Mouse (Mus musculus) lung, embryonic 14.5 days (tissue): ENCODE data around the gene Olfr550. TPM values are rescaled to one million over a fixed set of nuclear protein-coding genes. Genes with fewer than 3 reads are reported as not detected.

Source experiments
- ATAC-seq: fragments of 200-750 bp; cut with Nextera tagmentation; 2 replicates; pipeline ENCODE4 v1.8.0; 2017; ENCODE audit warnings: mild to moderate bottlenecking, moderate TSS enrichment, moderate library complexity; ENCODE audit not compliant: insufficient read depth
- DNase-seq: peaks from one replicate; pipeline ENCODE4 v3.0.0-alpha.2; 2015
- H3K27ac ChIP-seq: fragments of 300-500 bp; sonication (generic); 2 replicates; pipeline ENCODE4 v1.5.1; 2014; ENCODE audit warnings: low read depth, mild to moderate bottlenecking, moderate library complexity
- H3K27me3 ChIP-seq: fragments of 300-500 bp; sonication (generic); 2 replicates; pipeline ENCODE4 v1.6.1; 2014; ENCODE audit warnings: low read length, control low read depth; ENCODE audit not compliant: insufficient read depth
- H3K36me3 ChIP-seq: fragments of 300-500 bp; sonication (generic); 2 replicates; pipeline ENCODE4 v1.6.1; 2014; ENCODE audit warnings: control low read depth; ENCODE audit not compliant: insufficient read depth
- H3K4me1 ChIP-seq: fragments of 300-500 bp; sonication (generic); 2 replicates; pipeline ENCODE4 v1.6.1; 2014; ENCODE audit warnings: antibody characterized with exemption, control low read depth; ENCODE audit not compliant: insufficient read depth
- H3K4me2 ChIP-seq: fragments of 300-500 bp; sonication (generic); 2 replicates; pipeline ENCODE4 v1.6.1; 2014; ENCODE audit warnings: mild to moderate bottlenecking
- H3K4me3 ChIP-seq: fragments of 300-500 bp; sonication (generic); 2 replicates; pipeline ENCODE4 v1.5.1; 2014; ENCODE audit warnings: low read depth, low read length
- H3K9ac ChIP-seq: fragments of 300-500 bp; sonication (generic); 2 replicates; pipeline ENCODE4 v1.6.1; 2014
- H3K9me3 ChIP-seq: fragments of 300-500 bp; sonication (generic); 2 replicates; pipeline ENCODE4 v1.6.1; 2016; ENCODE audit warnings: low read depth, low read length, control low read depth
- CTCF ChIP-seq: IDR thresholded peaks from 2 replicates; pipeline ENCODE4 v1.5.1; 2016; ENCODE audit warnings: antibody characterized with exemption, low read depth
- whole genome bisulfite sequencing: fragments of 180-500 bp; shearing (Covaris S2); extraction: QIAGEN DNeasy Blood & Tissue Kit; methylation state at CpG from one replicate; pipeline ENCODE4 v1.1.7; 2014; 5-methylcytosine and 5-hydroxymethylcytosine counted together
- polyA plus RNA-seq: library from polyadenylated mRNA; unstranded; fragments of >200 nt; fragmentation: Nextera tagmentation; extraction: Ambion mirVana; gene quantifications from 2 replicates; pipeline ENCODE4 v1.2.1, GENCODE M21; 2014

The Olfr550 gene
- not detected in 2 replicates for polyA plus RNA-seq

DNA sequence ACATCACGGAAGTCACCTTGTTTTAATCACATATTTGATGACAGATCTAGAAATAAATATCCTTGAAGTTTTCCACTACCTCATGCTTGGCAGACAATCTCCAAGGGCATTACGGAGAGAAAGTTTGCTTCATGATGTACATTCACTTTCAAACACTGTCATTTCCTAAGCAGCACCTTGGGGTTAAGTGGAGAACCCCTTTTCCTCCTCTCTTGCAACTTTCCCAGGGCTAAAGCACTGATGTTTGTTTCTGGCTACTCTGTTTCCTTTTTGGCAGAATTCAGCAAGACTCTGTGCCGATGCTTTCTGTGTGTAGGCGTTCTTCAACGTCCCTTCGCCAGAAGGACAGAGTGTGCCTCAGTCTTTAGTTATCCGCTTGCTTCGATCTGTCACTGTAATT lies at the start of gene Olfr550:
TSS of gene Olfr550 (plus strand) at position 301 of the 400 bp plus-strand sequence.
- DNase-seq (no peak), ATAC-seq (no peak)
- Histone ChIP-seq H3K27me3 (no peaks in the 10 kb centered on the region), H3K9me3 (no peaks in the 10 kb centered on the region), H3K36me3 (no peaks in the 10 kb centered on the region), H3K27ac (no peak within 1 kb of the TSS), H3K4me1 (no peaks in the 10 kb centered on the region), H3K4me3 (no peak within 1 kb of the TSS), H3K4me2 (no peak within 1 kb of the TSS), H3K9ac (no peak within 1 kb of the TSS)
- WGBS: 78% methylated on average over 8 of the region's 8 CpGs
- no peak for TF ChIP-seq CTCF

DNA sequence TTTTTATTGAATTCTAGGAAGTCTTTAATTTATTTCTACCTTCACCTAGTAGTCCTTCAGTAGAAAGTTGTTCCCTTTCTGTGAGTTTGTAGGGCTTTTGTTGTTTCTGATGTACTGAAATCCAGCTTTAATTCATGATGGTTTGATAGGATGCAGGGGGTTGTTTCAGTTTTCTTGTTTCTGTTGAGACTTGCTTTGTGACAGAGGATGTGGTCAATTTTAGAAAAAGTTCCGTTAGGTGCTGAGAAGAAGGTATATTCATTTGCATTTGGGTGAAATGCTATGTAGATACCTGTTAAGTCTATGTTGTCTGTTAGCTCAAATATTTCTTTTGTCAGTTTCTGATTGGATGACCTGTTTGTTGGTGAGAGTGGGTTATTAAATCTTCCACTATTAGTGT lies 42.2 kb upstream of the Olfr550 start:
- TF ChIP-seq CTCF: no peak
- WGBS: 78% methylated on average over 1 of the region's 1 CpGs
- ATAC-seq (no peak), DNase-seq (no peak)
- Histone ChIP-seq H3K4me1 (no peaks in the 10 kb centered on the region), H3K36me3 (no peaks in the 10 kb centered on the region), H3K4me3 (no peak overlapping the region), H3K27ac (no peak overlapping the region), H3K4me2 (no peak overlapping the region), H3K9me3 (no peaks in the 10 kb centered on the region), H3K27me3 (no peaks in the 10 kb centered on the region), H3K9ac (no peak overlapping the region)

DNA sequence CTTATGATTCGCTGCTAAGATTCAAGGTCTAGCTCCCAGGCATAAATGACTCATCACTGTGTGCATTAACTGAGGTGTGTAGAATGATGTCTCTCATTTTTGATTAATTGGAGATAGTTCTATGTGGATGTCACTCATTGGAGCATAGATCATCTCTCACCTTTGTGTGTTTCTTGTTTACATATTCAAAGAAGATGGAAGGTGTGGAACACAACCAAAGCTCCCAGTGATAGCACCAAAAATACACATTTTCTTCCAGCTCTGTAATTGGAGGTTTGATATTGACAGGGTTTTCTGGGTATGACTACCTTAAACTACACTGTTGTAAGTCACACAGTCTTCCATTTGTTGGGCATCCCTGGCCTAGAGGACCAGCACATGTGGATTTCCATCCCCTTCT lies 36.8 kb upstream of the Olfr550 start, which contains the start of gene Olfr547:
TSS of gene Olfr547 (plus strand) at position 301 of the 400 bp plus-strand sequence.
- DNase-seq (no peak), ATAC-seq (no peak)
- H3K27me3 ChIP-seq: no peaks in the 10 kb centered on the region
- H3K4me2 ChIP-seq: no peak within 1 kb of the TSS
- H3K27ac ChIP-seq: no peak within 1 kb of the TSS
- no peaks in the 10 kb centered on the region for H3K36me3 ChIP-seq
- TF ChIP-seq CTCF: no peak
- 81% methylated on average over 1 of the region's 1 CpGs for WGBS
- no peak within 1 kb of the TSS for H3K4me3 ChIP-seq
- no peak within 1 kb of the TSS for H3K9ac ChIP-seq
- H3K9me3 ChIP-seq: no peaks in the 10 kb centered on the region
- no peaks in the 10 kb centered on the region for H3K4me1 ChIP-seq

DNA sequence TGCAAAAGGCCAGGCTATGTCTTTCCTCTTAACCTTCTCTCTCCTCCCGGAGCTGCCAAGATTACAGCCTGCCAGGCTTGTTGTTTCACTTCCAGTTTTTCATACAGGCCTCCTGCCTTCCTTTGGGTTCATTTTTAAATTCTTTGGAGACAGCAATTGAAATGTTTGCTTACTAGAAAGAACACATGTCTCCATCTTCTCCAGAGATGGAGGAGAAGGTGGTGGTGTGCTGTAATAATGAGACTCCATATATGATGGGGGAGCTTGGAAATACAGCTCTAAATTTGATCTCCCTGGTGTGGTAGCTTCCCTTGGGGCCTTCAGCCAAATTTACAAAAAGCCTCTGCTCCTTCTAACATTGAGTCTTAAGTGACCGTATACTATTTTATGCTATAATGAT lies 30.6 kb upstream of the Olfr550 start, which contains the start of gene Olfr548-ps1:
TSS of gene Olfr548-ps1 (plus strand) at position 301 of the 400 bp plus-strand sequence.
- H3K9ac ChIP-seq: no peak within 1 kb of the TSS
- TF ChIP-seq CTCF: no peak
- DNase-seq: no peak
- no peak within 1 kb of the TSS for H3K4me3 ChIP-seq
- ATAC-seq: no peak
- no peaks in the 10 kb centered on the region for H3K4me1 ChIP-seq
- no peak within 1 kb of the TSS for H3K27ac ChIP-seq
- whole genome bisulfite sequencing: 71% methylated on average over 2 of the region's 2 CpGs
- H3K4me2 ChIP-seq: no peak within 1 kb of the TSS
- H3K36me3 ChIP-seq: no peaks in the 10 kb centered on the region
- H3K27me3 ChIP-seq: no peaks in the 10 kb centered on the region
- no peaks in the 10 kb centered on the region for H3K9me3 ChIP-seq

DNA sequence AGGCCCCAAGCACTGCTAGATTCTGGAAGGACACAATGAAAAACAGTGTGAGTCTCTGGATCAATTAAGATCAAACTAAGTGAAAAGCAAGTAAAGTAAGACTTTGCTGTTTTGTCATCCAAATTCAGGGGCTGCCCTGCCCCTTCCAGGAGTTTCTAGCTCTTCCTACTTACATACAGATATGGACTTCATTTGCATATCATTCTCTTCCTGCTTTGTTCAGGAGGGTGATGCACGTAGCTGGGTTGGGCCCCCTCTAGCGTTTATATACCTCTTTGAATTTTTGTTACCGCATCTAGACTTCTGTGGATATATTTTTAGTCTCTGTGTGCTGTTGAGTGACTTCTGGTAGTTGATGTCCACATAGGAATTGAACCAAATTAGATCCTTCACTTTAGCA lies 30.0 kb upstream of the Olfr550 start:
- ATAC-seq (no peak), DNase-seq (no peak)
- Histone ChIP-seq H3K27me3 (no peaks in the 10 kb centered on the region), H3K36me3 (no peaks in the 10 kb centered on the region), H3K4me2 (no peak overlapping the region), H3K4me1 (no peaks in the 10 kb centered on the region), H3K9ac (no peak overlapping the region), H3K27ac (no peak overlapping the region), H3K9me3 (no peaks in the 10 kb centered on the region), H3K4me3 (no peak overlapping the region)
- TF ChIP-seq CTCF: no peak
- 50% methylated on average over 3 of the region's 3 CpGs for WGBS

DNA sequence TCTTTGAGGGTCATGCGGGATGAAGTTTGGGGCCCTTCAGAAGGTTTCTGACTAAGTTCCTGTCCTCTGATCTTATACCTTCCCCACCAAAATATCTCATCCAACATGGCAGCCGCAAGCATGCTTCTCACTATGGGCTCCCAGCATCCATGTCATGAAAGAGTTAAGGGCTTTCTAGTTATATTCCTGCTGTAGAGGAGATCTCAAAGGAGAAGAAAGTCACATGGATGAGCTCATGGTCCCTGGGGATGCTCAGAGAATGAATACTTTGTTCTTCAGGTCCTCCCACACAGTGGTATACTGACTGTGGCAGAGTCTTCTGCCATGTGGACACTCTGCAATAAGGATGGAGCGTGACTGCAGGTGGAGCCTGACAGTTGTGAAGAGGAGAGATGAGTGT lies 21.7 kb upstream of the Olfr550 start, which contains the start of gene Olfr549:
TSS of gene Olfr549 (plus strand) at position 301 of the 400 bp plus-strand sequence.
- no peak within 1 kb of the TSS for H3K27ac ChIP-seq
- ATAC-seq (no peak), DNase-seq (no peak)
- no peaks in the 10 kb centered on the region for H3K4me1 ChIP-seq
- H3K9me3 ChIP-seq: no peaks in the 10 kb centered on the region
- no peak for TF ChIP-seq CTCF
- 82% methylated on average over 3 of the region's 3 CpGs for WGBS
- H3K4me3 ChIP-seq: no peak within 1 kb of the TSS
- no peaks in the 10 kb centered on the region for H3K27me3 ChIP-seq
- no peak within 1 kb of the TSS for H3K9ac ChIP-seq
- H3K36me3 ChIP-seq: no peaks in the 10 kb centered on the region
- H3K4me2 ChIP-seq: no peak within 1 kb of the TSS

DNA sequence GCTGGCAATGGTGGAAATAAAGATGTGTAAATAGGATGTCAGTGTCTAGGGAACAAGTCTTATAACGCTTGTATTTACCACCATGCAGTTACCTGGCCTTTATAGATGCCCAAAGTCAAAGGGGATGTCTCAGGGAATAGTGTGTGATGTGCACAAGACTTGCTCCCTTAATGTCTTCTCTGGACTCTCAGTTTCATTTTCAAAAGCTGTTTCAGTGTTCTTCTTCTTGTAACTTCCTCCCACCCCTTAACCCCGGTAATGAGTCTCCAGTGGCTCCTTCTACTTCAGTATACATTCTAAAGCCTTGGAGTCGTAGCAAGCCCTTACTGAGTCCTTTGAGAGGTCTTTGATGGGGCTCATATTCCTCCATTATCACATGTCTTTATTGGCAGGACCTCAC lies 18.0 kb upstream of the Olfr550 start:
- Histone ChIP-seq H3K27ac (no peak overlapping the region), H3K4me2 (no peak overlapping the region), H3K9ac (no peak overlapping the region), H3K9me3 (no peaks in the 10 kb centered on the region), H3K4me3 (no peak overlapping the region), H3K36me3 (no peaks in the 10 kb centered on the region), H3K27me3 (no peaks in the 10 kb centered on the region), H3K4me1 (no peaks in the 10 kb centered on the region)
- TF ChIP-seq CTCF: no peak
- ATAC-seq: no peak
- 65% methylated on average over 3 of the region's 3 CpGs for WGBS
- DNase-seq: no peak
